Mouse (Mus musculus) olfactory bulb, adult 2 months (tissue): ENCODE data around the gene Dand5.

Experiments
- CTCF ChIP-seq: fragments of 200-500 bp; IDR thresholded peaks from 2 replicates; pipeline ENCODE4 v1.5.1; 2012; ENCODE audit warnings: low read depth, mild to moderate bottlenecking, low read length, moderate library complexity; ENCODE audit not compliant: insufficient read depth
- POLR2A ChIP-seq: fragments of 200-500 bp; IDR thresholded peaks from 2 replicates; pipeline ENCODE4 v1.6.1; 2012; ENCODE audit warnings: mild to moderate bottlenecking, low read depth, low read length, moderate library complexity; ENCODE audit not compliant: insufficient read depth

DNA sequence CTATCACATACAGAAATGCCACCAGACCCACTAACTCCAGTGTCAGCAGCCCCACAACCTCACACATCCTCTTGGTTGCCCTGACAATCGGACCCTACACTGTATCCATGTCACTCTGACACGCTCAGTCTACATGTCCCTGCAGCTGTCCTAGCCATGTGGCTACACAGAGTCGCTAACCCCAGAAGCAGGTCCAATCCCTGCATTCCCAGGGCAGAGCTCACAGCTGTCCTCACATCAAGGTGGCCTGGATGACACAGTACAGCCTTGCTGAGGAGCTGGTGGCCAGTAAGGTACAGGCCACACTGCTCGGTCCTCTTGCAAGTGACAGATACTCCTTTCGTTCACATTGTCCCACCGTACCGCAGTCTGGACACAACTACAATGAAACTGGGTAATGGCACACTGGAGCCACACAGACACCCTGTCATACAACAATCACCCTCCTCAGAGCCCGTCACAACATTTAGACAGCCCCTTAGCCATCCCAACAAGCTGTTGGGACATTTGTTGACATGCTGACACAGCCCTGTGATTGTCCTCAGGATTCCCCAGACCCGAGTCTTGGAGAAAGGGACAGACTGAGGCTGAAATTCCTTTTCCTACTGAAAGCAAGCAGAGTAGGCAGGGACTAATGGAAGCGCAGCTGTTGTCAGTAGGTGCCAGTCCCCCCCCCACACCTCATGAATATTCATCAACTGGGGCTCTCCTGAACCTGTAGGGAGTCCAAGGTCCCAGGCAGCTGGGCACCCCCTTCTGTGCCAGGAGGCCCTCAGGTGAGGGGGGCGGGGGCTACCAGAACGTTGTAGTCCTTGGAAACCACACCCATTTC is 13.3 kb downstream of the Dand5 start:
- no peak for TF ChIP-seq CTCF
- no peak for TF ChIP-seq POLR2A
